Mouse (Mus musculus) yolk sac, embryonic 10.5 days (tissue): ENCODE data around the gene Gm27029.
"Not testable (repeated sequence)": the region's sequence is repeated elsewhere in the genome, so short reads cannot be mapped to it uniquely, and the experiment has no call there.

ENCODE experiments used
- DNase-seq: peaks from one replicate; pipeline ENCODE4 v3.0.0-alpha.2; 2017; ENCODE audit warnings: low spot score

Gm27029 gene

GRCm38 (mm10) chr11:101424105-101424851, at the start of gene Gm27029:
Gene Gm27029 (minus strand): TSS chr11:101424796.
- no peak for DNase-seq

DNA sequence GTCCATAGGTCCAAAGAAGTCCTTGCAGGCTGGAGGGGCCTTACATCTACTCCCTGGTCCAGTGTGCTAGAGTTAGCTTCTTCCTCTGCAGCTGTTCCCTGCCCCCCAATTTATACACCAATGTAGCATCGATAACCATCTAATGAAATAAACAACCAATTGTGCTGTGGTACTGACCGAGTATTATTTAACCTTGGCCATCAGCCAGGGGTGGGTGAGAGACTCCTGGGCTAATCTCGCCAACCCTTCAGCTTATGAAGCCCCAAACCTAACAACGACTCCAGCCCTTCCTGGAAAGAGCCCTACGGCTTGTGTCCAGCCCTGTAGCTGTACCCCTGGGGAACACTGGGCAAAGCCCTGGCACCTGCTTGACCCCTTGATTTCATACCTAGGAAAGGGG, 49.7 kb upstream of the Gm27029 start:
- DNase-seq: no peak

GRCm38 (mm10) chr11:101473686-101474085, 49.1 kb upstream of the Gm27029 start:
- DNase-seq: not testable (repeated sequence)

GRCm38 (mm10) chr11:101472336-101472735, 47.7 kb upstream of the Gm27029 start:
- no peak for DNase-seq

GRCm38 (mm10) chr11:101471926-101472325, 47.3 kb upstream of the Gm27029 start:
- DNase-seq: no peak

- peak; percentile 3 for DNase-seq
Measured at GRCm38 (mm10) chr11:101470206-101470605, 45.6 kb upstream of the Gm27029 start.

DNA sequence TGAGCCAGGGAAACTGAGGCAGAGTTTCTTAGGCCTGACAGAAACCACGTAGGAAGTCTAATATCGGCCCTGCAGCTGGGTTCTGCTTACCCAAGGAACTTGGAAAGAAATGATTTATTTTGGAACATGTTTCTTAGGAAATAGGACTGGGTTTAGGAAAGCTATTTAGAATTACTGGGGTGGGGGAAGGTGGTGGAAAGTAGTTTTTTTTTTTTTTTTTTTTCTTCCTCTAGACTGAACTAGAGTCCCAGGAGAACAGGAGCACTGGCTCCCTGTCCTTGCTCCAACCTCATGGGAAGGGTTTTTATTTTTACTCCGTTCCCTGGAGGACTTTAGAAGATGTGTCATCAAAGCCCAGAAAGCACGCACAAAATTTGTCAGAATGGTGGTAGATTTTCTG, 44.6 kb upstream of the Gm27029 start:
- peak; percentile 1 for DNase-seq

GRCm38 (mm10) chr11:101468731-101469130, 44.1 kb upstream of the Gm27029 start:
- DNase-seq: peak; percentile 25

DNA sequence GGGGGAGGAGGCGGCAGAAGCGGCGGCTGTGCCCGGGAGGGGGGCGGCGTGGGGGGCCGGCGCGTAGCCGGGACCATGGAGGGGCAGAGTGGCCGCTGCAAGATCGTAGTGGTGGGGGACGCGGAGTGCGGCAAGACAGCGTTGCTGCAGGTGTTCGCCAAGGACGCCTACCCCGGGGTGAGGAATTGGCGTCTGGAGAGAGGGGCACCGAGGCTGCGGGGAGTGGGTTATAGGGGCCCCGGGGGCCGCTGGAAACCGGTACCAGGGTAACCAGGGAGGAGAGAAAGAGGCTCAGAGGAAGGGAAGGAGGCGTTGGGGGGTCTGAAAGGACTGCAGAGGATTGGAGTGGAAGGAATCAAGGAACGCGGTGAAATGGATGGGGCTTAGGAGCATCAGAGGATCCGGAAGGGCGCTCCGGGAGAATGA, 43.7 kb upstream of the Gm27029 start:
- DNase-seq: no peak

GRCm38 (mm10) chr11:101467477-101468262, 43.1 kb upstream of the Gm27029 start:
- peak; percentile 87 for DNase-seq

GRCm38 (mm10) chr11:101466552-101466950, 42.0 kb upstream of the Gm27029 start:
- not testable (repeated sequence) for DNase-seq

DNA sequence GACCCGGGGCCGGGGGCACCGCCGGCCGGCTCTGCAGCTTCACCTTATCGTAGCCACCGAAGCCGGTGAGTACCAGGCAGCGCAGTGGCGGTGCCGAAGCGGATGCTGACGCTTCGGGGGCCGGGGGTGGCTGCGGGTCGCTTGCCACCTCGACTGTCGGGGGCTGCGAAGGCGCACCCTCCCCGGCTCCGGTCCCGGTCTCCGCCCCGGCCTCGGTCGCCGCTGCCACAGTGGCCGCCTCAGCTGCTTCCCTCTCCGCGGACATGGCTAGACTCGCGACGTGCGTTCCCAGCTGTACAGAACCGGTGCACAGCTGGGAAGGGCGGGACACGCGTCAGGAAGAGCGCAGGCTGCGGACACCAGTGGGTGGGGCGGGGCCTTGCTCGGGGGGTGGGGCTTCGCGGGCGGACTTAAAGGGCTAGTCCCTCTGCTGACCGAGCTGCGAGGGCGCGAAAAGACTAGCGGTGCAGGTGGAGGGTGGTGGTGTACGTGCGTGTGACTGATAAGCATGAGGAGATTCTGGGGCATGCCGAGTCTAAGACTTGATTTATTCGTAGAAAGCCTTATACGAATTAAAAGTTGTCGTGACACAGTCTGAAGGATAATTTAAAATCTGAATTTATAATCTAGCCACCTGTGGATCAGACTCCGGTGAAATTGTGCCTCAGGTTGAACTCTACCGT, 41.4 kb upstream of the Gm27029 start, which contains the start of gene Vat1:
Vat1 (minus strand) TSS at position 362 of the 683 bp plus-strand sequence.
- peak; percentile 88 for DNase-seq

DNA sequence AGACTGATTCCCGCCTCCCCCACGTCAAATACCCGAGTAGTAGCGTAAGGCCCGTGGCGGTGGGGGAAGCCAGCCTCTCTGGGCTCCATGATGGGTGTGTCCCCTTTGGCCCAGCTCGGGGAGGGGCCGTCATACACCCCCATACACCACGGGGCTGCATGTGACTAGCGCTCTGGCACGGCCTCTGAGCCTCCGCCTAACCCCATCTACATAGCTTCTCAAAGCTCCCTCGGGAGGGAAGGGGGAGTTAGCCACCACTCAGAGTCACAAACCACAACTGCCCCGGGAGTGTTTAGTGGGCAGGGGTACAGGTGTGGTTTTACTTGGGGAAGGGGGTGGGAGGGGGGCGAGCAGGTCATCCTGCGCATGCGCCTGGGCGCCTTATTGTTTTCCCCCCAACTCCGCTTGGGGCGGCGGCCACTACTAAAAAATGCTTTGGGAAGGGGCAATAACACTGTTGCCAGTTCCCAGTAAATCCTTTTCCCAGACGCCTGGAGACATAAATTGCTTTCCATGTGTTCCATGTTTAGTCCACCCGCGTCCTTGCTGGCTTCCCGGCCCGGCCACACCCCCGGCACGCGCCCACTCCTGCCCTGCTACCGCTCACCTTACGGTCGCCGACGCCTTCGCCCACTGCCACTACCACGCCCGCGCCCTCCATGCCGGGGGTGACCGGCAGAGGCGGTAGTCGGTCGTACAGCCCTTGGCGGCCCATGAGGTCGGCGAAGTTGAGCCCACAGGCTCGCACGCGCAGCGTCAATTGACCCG, 40.7 kb upstream of the Gm27029 start:
- peak; percentile 82 for DNase-seq

- DNase-seq: peak; percentile 80
Measured at GRCm38 (mm10) chr11:101464211-101465100, 39.9 kb upstream of the Gm27029 start, which contains the start of gene Rnd2. Gene Rnd2 (plus strand): TSS chr11:101464999.

- no peak for DNase-seq
Measured at GRCm38 (mm10) chr11:101462583-101463440, 38.2 kb upstream of the Gm27029 start.

DNA sequence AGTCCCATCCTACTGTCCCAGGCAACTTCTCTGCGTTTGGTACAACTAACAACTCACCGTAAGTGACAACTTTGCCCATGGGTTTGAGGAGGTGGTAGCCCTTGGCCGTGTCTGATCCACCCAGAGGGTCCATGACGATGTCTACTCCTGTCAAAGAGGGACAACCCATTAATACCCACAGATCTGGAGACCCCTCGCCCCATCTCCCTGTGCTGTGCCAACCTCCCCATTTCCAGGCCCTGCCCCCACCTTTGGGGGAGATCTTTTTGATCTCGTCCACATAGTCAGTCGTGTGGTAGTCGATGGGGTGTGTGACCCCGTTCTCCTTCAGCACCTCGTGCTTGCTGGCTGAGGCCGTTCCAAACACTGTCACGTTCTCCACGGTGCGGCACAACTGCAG, 37.5 kb upstream of the Gm27029 start:
- DNase-seq: no peak

- DNase-seq: no peak
Measured at GRCm38 (mm10) chr11:101460321-101460720, 35.7 kb upstream of the Gm27029 start.

DNA sequence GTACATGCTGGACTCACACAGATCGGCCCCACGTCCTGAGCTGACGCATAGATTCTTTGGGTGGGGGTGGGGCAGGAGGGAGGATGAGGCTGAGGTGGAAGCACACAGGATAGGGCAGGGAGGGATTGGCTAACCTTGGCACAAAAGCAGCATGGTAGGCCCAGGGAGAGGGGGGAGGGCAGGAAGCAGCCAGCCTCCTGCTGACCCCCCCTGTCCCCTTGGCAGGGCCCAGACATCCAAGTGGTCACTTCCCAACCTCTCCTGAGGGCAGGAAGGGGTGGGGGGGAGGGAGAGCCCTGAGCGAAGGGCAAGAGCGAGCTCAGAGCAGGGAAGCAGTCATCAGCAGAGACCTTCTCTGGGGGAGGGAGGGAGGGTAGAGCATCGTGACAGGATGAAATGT, 35.1 kb upstream of the Gm27029 start:
- DNase-seq: no peak

DNA sequence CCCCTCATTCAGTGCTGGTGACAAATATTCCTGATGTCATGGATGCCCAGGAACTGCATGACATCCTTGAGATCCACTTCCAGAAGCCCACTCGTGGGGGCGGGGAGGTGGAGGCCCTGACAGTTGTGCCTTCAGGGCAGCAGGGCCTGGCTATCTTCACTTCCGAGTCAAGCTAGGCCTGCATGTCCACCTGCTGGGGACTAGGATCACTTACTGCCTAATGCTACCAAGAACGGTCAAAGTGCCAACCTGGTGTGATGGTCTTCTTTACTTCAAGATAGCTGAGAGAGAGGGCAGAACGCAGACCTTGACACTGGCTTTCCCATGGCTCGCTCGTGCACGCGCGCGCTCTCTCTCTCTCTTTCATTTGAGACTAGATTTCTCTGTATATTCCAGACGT, 33.6 kb upstream of the Gm27029 start:
- DNase-seq: no peak

DNA sequence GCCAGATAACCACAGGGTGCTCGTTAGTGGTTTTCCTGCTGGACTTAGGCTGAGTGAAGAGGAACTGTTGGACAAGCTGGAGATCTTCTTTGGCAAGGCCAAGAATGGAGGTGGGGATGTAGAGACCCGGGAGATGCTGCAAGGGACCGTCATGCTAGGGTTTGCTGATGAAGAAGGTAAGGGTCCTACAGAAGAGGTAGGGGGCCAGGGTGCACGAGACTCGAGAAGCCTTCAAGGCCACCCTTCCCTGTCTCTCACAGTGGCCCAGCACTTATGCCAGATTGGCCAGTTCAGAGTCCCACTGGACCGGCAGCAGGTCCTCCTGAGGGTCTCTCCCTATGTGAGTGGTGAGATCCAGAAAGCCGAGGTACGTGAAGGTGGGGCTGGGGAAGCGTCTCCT, 33.0 kb upstream of the Gm27029 start:
- no peak for DNase-seq
